Mouse (Mus musculus) E14TG2a.4 (cell line): ENCODE data around the gene Bdp1.

Source experiments
- CTCF ChIP-seq: conservative IDR thresholded peaks from 2 replicates; pipeline ENCODE4 v1.5.1; 2014; ENCODE audit warnings: low read length
- POU5F1 ChIP-seq: IDR thresholded peaks from 2 replicates; pipeline ENCODE4 v1.6.1; 2014; ENCODE audit warnings: low read length, borderline replicate concordance

GRCm38 (mm10) chr13:100112218-100112972, 8.5 kb upstream of the Bdp1 start:
- TF ChIP-seq CTCF (peak; percentile 80), POU5F1 (no peak)
